Mouse (Mus musculus): ENCODE results near the gene Ndufs5.

The Ndufs5 gene

GRCm38 (mm10) chr4:123717574-123718433, at the start of gene Ndufs5:
Gene Ndufs5 (minus strand): TSS chr4:123718202.
- DNase-seq: peak; percentile 98

DNA sequence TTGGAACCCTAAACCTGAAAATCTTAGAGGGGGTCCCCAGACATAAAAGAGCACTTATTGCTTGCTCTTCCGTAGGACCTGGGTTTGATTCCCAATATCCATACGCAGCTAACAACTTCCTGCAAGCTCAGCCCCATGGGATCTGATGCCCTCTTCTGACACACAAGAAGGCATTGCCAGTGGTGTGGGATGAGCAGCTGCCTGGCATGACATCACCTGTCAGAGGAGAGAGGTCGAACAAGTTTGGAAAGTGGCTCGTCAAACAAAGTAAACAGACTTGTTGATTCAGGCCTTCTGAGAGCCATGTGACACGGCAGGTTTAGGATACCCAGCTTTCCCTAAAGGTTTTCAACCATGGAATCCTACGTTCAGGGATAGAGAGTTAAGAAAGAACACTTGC, 47.1 kb upstream of the Ndufs5 start:
- no peak for DNase-seq

GRCm38 (mm10) chr4:123758306-123758705, 40.3 kb upstream of the Ndufs5 start:
- peak; percentile 32 for DNase-seq

DNA sequence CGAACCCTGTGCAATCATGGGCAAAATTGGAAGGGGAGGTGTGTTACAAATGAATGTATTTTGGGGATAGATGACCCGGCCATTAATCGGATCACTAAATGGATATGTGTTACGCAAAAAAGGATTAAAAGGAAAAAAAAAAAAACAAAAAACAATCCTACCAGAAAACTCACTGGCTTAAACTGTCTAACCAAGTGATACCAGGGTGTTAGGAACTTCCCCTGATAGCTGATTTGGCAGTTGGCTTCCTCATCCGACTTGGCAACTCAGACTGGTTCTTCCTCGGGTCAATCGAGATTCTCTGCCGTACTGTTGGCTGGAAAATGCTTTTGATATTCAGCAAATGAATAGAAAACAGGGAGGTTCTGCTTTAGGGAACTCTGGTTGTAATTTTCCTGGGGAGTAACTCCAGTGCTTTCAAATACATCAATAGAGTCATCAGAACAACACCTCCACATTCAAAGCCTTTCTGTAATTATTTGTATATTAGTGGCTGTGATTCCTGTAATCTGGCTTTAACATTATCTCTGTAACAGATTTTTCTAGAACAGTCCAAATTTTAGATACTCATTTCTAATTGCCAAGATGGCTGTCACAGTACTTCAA, 32.8 kb upstream of the Ndufs5 start:
- no peak for DNase-seq

DNA sequence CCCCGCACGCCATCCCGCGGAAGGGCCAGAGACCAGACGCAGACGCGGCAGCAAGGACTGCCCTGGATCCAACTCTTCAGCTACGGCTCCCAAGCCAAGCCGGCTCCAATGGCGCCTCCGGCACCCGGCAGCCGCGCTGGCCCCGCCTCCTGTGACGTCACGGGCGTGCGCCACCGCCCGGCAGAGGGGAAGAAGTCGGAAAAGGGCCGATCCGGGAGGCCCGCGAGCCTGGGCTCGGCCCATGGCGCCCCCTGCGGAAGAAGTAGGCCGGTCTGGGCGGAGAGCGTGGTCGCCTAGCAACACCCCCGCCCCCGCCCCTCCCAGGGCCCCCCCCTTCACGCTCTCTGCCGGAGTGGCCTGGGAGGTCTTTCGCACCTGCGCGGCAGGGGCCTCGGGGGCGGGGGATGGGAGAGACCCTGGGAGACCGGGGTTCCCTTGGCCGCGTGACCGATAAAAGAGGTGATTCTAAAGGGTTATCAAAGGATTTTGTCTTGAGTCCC, 32.2 kb upstream of the Ndufs5 start, which contains the start of gene Akirin1:
Gene Akirin1, minus strand, starts transcription at position 194 of the 500 bp plus-strand sequence.
- peak; percentile 98 for DNase-seq

GRCm38 (mm10) chr4:123749484-123750130, 31.6 kb upstream of the Ndufs5 start:
- DNase-seq: peak; percentile 50

- DNase-seq: peak; percentile 6
Measured at GRCm38 (mm10) chr4:123748726-123749415, 30.9 kb upstream of the Ndufs5 start.

GRCm38 (mm10) chr4:123745221-123745775, 27.3 kb upstream of the Ndufs5 start:
- DNase-seq: no peak

DNA sequence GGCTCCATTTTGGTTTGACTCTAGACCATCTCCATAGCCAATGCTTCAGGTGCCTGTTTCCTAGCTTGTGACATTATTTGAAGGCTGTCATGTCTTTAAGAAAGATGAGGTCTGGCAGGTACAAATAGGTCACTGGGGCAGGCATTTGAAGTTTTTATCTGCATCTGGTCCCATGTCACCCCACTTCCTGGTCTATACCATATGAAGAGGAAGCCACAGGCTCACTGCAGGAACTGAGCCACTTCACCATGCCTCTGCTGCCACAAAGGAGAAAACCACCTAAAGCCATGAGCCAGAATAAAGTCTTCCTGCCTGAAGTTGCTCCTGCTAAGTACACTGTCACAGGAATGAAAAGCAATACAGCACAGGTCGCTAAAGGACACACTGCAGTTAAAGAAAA, 24.9 kb upstream of the Ndufs5 start:
- DNase-seq: no peak

GRCm38 (mm10) chr4:123738708-123739107, 20.7 kb upstream of the Ndufs5 start:
- no peak for DNase-seq

DNA sequence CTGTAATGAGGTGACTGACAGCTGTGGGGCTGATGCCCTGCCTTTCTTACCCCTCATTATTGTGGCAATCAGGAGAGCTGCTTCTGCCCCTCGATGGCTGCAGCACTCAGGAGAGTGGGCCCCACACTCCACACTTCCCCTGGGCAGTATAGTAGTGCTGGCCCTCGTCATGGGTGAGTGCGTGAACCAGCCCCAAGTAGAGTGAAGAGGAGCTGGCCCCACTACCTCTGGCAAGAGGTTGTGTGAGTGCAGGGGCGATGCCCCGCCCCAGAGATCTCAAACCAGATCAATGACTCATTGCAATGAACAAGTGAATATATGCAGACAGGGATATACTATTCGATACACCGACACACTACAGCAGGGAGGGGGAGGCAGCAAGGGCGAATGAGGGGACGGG, 15.5 kb upstream of the Ndufs5 start:
- DNase-seq: no peak

DNA sequence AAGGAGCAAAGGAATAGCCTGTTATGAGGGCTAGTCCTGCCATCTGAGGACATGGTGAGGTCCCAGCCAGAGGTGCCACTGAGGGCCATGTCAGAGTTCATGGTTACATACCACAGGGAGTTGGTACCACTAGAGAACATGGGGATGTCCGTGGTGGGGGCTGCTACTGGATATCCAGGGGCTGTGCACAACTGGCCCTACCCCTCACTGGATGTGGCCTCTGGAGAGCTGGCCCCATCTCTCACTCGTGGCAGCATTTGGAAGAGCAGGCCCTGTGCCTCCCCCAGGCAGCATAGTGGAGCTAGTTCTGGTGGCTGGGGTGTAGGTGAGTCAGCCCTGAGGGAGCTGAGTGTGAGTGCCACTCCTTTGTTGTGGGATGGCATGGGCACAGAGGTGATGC, 14.9 kb upstream of the Ndufs5 start:
- no peak for DNase-seq

DNA sequence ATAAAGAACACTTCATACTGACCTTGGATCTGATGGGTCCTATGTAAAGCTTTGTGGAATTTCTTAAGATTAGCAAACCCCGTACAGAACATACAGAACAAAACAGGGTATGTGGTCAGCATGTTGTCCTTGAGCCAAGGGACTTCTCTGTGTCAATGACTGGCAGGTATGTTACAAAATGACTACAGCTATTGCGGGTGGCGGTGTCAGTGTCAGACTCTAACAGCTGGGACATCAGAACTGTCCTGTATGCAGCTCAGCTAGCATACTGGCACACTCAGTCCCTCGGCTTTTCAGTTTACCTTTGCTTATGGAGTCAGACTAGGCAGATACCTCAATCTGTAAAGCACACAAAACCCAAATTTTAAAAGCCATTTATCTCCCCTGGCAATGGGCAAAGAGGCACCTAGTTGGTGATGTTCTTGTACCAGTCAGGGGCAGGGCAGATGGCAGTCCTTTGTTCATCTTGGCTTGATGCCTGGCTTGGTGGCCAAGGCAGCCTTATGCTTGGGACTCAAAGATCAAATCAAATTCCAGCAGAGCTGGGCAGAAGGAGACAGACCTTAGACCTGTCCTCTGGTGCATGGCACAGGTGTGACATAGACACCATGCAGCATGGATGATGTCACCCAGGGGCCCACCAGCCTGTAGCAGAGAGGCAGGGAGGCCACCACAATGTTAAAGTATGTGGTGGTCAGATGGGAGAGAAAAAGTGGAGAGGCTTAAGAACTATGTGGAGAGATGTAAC, 14.3 kb upstream of the Ndufs5 start:
- no peak for DNase-seq

GRCm38 (mm10) chr4:123721761-123722160, 3.8 kb upstream of the Ndufs5 start:
- DNase-seq: no peak

- DNase-seq: no peak
Measured at GRCm38 (mm10) chr4:123718434-123718780, 405 bp upstream of the Ndufs5 start.

DNA sequence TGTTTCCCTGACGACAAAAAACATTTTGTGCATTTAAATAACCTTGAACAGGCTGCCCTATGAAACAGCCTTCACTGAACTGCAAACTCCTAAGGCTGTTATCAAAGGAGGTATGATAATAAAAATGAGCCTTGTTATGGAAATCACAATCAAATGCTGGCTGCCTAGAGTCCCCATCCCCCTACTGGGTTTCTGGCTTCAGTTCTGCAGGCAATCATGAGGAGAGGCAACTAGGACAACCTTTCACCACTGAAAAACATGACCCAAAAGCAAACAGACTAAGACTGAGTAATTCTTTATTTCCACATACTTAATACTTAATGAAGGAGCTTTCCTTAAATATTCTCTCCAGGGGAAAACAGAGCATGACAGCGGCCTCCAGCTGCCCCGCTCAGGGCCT, 5.6 kb downstream of the Ndufs5 start:
- no peak for DNase-seq

DNA sequence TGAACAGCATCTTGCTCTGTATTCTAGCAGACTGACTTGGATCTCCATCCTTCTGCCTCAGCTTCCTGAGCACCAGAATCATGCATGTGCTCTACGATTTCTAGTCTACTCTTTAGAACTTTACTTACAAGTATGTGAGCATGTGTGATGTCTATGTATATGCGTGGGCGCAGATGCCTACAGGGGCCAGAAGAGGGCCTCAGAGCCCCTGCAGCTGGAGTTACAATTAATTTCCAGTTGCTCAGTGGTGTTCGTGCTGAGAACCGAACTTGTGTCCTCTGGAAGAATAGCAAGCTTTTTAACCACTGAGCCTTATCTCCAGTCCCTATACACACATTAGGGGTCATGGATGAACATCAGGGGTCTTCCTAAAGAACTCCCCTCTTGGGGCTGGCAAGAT, 10.7 kb downstream of the Ndufs5 start:
- no peak for DNase-seq

GRCm38 (mm10) chr4:123705340-123705739, 12.7 kb downstream of the Ndufs5 start:
- DNase-seq: no peak

- no peak for DNase-seq
Measured at GRCm38 (mm10) chr4:123693384-123693783, 24.6 kb downstream of the Ndufs5 start.

- no peak for DNase-seq
Measured at GRCm38 (mm10) chr4:123692071-123692470, 25.9 kb downstream of the Ndufs5 start.

- DNase-seq: no peak
Measured at GRCm38 (mm10) chr4:123690311-123690710, 27.7 kb downstream of the Ndufs5 start.

Measured in retina, postnatal 1 day (tissue).